Mouse (Mus musculus) telencephalon, adult 2 months (tissue): ENCODE measurements around the gene Disc1.

Experiments used
- DNase-seq: peaks from one replicate; pipeline ENCODE4 v3.0.0-alpha.2; 2011; ENCODE audit warnings: low read depth, low spot score

Disc1 gene

GRCm38 (mm10) chr8:125221062-125221461 lies 167.1 kb downstream of the Disc1 start:
- no peak for DNase-seq

GRCm38 (mm10) chr8:125223031-125223753 lies 169.2 kb downstream of the Disc1 start:
- DNase-seq: no peak

GRCm38 (mm10) chr8:125224271-125224699 lies 170.3 kb downstream of the Disc1 start:
- DNase-seq: no peak

GRCm38 (mm10) chr8:125225266-125225665 lies 171.3 kb downstream of the Disc1 start:
- no peak for DNase-seq

- no peak for DNase-seq
Measured at GRCm38 (mm10) chr8:125226989-125227624, 173.1 kb downstream of the Disc1 start.

GRCm38 (mm10) chr8:125230526-125231131 lies 176.6 kb downstream of the Disc1 start:
- no peak for DNase-seq

- no peak for DNase-seq
Measured at GRCm38 (mm10) chr8:125232724-125233123, 178.7 kb downstream of the Disc1 start.

GRCm38 (mm10) chr8:125235898-125236835 lies 182.2 kb downstream of the Disc1 start:
- no peak for DNase-seq

- DNase-seq: no peak
Measured at GRCm38 (mm10) chr8:125240763-125241162, 186.8 kb downstream of the Disc1 start.

- no peak for DNase-seq
Measured at GRCm38 (mm10) chr8:125242382-125242781, 188.4 kb downstream of the Disc1 start.

- no peak for DNase-seq
Measured at GRCm38 (mm10) chr8:125242921-125243320, 188.9 kb downstream of the Disc1 start.

- DNase-seq: no peak
Measured at GRCm38 (mm10) chr8:125246737-125247292, 192.8 kb downstream of the Disc1 start.

- no peak for DNase-seq
Measured at GRCm38 (mm10) chr8:125247349-125247748, 193.4 kb downstream of the Disc1 start.

- DNase-seq: no peak
Measured at GRCm38 (mm10) chr8:125252946-125253345, 199.0 kb downstream of the Disc1 start.

- no peak for DNase-seq
Measured at GRCm38 (mm10) chr8:125253505-125254180, 199.6 kb downstream of the Disc1 start.

GRCm38 (mm10) chr8:125254188-125255005 lies 200.4 kb downstream of the Disc1 start:
- peak; percentile 97 for DNase-seq

- DNase-seq: peak; percentile 61
Measured at GRCm38 (mm10) chr8:125255006-125255685, 201.2 kb downstream of the Disc1 start.

GRCm38 (mm10) chr8:125257660-125258059 lies 203.7 kb downstream of the Disc1 start:
- DNase-seq: no peak

GRCm38 (mm10) chr8:125258806-125259500 lies 205.0 kb downstream of the Disc1 start:
- no peak for DNase-seq
